Mouse (Mus musculus) embryonic facial prominence, embryonic 10.5 days (tissue): ENCODE measurements around the gene Tmem201. TPM values are rescaled to one million over a fixed set of nuclear protein-coding genes. Genes with fewer than 3 reads are reported as not detected.

Experiments used
- DNase-seq: peaks from one replicate; pipeline ENCODE4 v3.0.0-alpha.2; 2017; ENCODE audit warnings: low spot score
- H3K27ac ChIP-seq: fragments of 300-500 bp; sonication (generic); replicated peaks from 2 replicates; pipeline ENCODE4 v1.5.1; 2016; ENCODE audit warnings: mild to moderate bottlenecking
- H3K27me3 ChIP-seq: fragments of 300-500 bp; sonication (generic); replicated peaks from 2 replicates; pipeline ENCODE4 v1.6.1; 2016; ENCODE audit warnings: low read depth, mild to moderate bottlenecking; ENCODE audit not compliant: poor library complexity, severe bottlenecking
- H3K36me3 ChIP-seq: fragments of 300-500 bp; sonication (generic); replicated peaks from 2 replicates; pipeline ENCODE4 v1.6.1; 2016; ENCODE audit warnings: mild to moderate bottlenecking, moderate library complexity
- H3K4me1 ChIP-seq: fragments of 300-500 bp; sonication (generic); 2 replicates; pipeline ENCODE4 v1.6.1; 2016
- H3K4me3 ChIP-seq: fragments of 300-500 bp; sonication (generic); 2 replicates; pipeline ENCODE4 v1.5.1; 2016; ENCODE audit warnings: mild to moderate bottlenecking, moderate library complexity
- H3K9me3 ChIP-seq: fragments of 300-500 bp; sonication (generic); 2 replicates; pipeline ENCODE4 v1.6.1; 2016; ENCODE audit warnings: mild to moderate bottlenecking
- WGBS: fragments of 180-500 bp; shearing (Covaris S2); methylation state at CpG from one replicate; pipeline ENCODE4 v1.1.7; 2016; 5-methylcytosine and 5-hydroxymethylcytosine counted together
- polyA plus RNA-seq: library from polyadenylated mRNA; unstranded; fragments of >200 nt; fragmentation: Nextera tagmentation; extraction: Ambion mirVana; gene quantifications from 2 replicates; pipeline ENCODE4 v1.2.1, GENCODE M21; 2016

The Tmem201 gene
- polyA plus RNA-seq, 1 experiment from 2014 or later = 46.7 TPM

DNA sequence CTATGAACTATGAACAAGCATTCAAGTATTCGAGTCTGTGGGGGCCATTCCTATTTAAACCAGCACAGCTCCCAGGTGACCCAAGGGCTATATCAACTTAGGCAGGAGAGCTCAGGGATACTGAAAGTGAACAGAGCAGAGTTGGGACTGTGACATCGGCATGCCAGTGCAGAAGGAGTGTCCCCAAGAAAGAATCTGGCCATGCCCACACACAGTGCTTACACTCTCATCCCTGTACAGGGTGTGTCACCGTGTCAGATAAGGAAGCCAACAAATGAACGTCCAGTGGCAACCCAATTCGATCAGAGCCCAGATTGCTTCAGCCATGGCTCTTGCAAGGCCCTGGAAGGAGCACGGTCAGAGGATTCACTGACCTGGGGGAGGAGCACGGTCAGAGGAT, 32.5 kb downstream of the Tmem201 start:
- Histone ChIP-seq H3K9me3 (no peaks in the 10 kb centered on the region), H3K4me1 (peaks cover 13% of the 10 kb centered on the region), H3K27ac (no peak overlapping the region), H3K27me3 (peaks cover 7% of the 10 kb centered on the region), H3K36me3 (no peaks in the 10 kb centered on the region), H3K4me3 (no peak overlapping the region)
- WGBS = 72% methylated on average over 7 of the region's 7 CpGs
- DNase-seq = no peak

DNA sequence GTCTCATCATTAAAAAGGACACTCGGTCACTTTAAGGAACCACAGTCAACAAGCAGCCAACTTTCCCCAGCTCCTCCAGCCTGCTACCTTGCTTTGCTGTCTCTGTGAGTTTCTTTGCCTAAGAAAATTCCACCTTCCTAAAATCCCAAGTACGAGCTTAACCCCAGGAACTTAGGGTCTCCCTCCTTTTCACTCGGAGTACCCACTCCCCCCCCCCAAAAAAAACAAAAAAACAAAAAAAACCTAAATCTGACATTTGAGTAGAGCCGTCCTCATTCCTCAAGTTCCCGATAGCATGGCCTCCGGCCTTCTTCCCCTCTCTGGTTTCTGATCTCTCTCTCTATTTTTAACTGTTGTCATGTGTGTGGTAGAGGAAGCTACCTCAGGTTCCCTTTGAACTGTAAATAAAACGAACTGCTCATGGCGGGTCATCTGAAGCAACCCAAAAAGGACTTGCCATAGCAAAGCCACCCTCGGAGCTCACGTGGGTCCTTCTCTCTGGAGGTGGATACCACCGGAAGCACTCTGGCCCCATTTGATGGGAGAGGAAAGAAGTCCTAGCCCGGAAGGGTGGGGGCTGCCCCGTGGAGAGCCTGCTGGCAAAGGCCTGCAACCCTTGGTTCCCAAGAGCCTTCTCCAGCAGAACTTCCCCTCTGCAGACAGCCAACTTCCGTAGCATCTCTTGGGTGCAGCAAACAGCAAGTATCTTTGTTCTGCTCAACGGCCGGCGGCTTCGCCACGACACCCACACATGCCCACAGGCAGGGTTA, 35.4 kb downstream of the Tmem201 start, which contains the start of gene Pik3cd:
Pik3cd (minus strand) TSS at position 362 of the 770 bp plus-strand sequence.
- H3K27ac ChIP-seq = no peak within 1 kb of the TSS
- no peaks in the 10 kb centered on the region for H3K36me3 ChIP-seq
- H3K4me3 ChIP-seq = no peak within 1 kb of the TSS
- H3K4me1 ChIP-seq = peaks cover 26% of the 10 kb centered on the region
- WGBS = 64% methylated on average over 19 of the region's 19 CpGs
- H3K9me3 ChIP-seq = no peaks in the 10 kb centered on the region
- peaks cover 36% of the 10 kb centered on the region for H3K27me3 ChIP-seq
- DNase-seq = no peak

DNA sequence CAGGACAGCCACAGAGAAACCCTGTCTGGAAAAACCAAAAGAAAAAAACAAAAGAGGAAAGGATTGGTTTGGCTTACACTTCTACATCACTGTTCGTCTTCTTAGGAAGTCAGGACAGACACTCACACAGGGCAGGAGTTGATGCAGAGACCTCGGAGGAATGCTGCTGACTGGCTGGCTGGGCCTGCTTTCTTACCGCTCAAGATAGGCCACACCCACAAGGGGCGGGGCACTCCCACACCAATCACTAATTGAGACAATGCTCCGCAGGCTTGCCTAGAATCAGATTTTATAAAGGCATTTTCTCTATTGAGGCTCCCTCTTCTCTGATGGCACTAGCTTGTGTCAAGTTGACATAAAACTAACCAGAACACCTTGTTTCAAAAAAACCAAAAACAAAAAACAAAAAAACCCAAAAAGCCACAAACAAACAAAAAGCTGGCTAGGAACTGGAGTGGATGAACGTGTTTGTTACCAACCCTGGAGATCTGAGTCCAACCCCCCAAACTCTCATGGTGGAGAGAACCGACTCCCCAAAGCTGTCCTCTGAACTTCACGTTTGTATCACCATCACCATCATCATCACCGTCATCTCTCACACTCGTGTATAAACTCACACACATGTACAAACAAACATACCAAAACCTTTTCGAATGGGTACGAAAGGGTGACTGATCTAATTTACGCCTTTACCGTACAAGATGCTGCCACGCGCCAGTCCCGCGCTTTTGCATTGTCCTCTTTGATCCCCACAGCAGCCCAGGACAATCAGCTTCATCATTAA, 36.2 kb downstream of the Tmem201 start:
- 63% methylated on average over 18 of the region's 18 CpGs for WGBS
- Histone ChIP-seq H3K36me3 (no peaks in the 10 kb centered on the region), H3K4me1 (peaks cover 33% of the 10 kb centered on the region), H3K27ac (no peak overlapping the region), H3K9me3 (no peaks in the 10 kb centered on the region), H3K27me3 (peaks cover 44% of the 10 kb centered on the region), H3K4me3 (no peak overlapping the region)
- DNase-seq = peak; percentile 61

DNA sequence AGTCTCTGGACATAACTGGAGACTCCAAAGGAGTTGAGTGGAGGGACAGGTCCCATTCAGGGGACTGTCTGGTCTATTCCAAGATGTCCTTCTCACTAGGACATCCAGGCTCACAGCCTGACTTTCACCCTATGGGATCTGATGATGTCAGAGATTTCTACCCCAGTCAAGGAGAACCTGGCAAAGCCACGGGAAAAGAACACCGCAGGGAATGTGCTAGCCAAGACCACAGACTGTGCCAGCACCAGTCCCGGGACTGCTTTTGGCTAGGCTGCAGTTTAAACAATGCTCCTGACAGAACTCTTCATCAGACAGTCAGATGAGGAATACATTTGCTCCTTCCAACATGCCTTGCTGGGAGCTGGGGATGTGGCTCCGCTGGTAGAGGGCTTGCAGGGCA, 37.9 kb downstream of the Tmem201 start:
- no peak overlapping the region for H3K27ac ChIP-seq
- H3K27me3 ChIP-seq = peaks cover 58% of the 10 kb centered on the region
- DNase-seq = no peak
- no peaks in the 10 kb centered on the region for H3K36me3 ChIP-seq
- no peak overlapping the region for H3K4me3 ChIP-seq
- H3K9me3 ChIP-seq = no peaks in the 10 kb centered on the region
- 89% methylated on average over 4 of the region's 4 CpGs for WGBS
- peaks cover 40% of the 10 kb centered on the region for H3K4me1 ChIP-seq

DNA sequence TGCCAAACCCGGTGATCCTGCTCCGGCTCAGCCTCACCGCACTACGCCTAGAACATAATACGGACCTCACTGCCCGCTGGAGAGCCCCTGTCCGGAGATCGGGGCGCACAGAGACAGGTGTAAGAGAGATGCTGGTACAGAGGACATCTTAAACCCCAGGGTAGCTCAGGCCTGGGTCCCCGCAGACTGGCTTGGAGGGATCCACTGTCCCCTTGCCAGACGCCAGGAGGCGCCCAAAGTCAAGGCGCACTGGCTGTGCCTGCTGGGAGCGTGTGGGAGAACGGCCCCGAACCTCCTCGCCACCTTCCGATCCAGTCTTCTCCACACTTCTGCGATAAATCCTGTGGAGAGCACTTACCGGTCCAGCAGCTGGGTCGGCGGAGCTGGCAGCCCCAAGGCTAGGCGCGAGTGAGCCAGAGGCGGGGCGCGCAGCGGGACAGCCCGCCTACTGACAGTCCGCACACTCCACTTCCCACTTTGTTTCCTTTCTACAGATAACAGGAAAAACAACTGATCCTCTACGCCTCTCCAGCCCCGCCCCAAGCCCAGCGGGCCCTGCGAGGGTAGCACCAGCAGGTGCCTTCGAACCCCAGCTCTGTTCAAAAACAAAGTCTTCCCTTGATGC, 39.5 kb downstream of the Tmem201 start:
- H3K27me3 ChIP-seq = peaks cover 58% of the 10 kb centered on the region
- H3K9me3 ChIP-seq = no peaks in the 10 kb centered on the region
- H3K4me1 ChIP-seq = peaks cover 45% of the 10 kb centered on the region
- peak overlapping the region; percentile 66 for H3K4me3 ChIP-seq
- DNase-seq = peak; percentile 78
- no peaks in the 10 kb centered on the region for H3K36me3 ChIP-seq
- H3K27ac ChIP-seq = peak overlapping the region; percentile 72
- WGBS = under 1% methylated on average over 35 of the region's 35 CpGs

DNA sequence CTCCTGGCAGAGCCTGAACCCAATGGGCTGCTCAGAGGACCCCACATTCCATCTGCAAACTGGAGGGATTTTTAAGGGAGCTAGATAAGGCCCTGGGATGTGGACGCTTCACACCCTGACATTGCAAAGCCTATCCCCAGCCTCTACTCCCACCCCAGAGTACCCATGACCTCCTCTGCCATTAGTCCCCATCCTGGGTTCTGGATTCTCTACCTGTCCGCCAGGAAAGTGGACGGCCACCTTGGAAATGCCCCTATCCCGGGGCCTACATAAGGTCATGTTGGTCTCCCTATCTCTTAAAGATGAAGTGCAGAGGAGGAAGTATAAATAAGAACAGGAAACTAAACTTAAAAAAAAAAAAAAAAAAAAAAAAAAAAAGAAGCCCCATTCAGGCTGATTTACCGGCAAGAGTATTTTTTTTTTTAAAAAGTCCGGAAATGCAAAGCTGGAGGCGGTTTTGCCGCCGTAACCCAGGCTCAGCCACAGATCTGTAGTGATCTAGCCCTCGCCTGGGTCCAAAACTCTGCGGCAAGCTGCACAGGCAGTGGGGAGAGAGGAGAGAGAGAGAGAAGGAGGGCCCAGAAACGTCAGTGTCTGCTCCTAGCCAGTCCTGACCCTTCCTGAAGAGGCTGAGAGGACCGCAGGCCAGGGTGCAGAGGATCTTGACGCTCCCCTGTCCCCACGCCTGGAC, 40.2 kb downstream of the Tmem201 start:
- peaks cover 58% of the 10 kb centered on the region for H3K27me3 ChIP-seq
- no peaks in the 10 kb centered on the region for H3K9me3 ChIP-seq
- H3K36me3 ChIP-seq = no peaks in the 10 kb centered on the region
- DNase-seq = no peak
- 20% methylated on average over 15 of the region's 15 CpGs for WGBS
- peak overlapping the region; percentile 72 for H3K27ac ChIP-seq
- peaks cover 42% of the 10 kb centered on the region for H3K4me1 ChIP-seq
- peak overlapping the region; percentile 66 for H3K4me3 ChIP-seq

DNA sequence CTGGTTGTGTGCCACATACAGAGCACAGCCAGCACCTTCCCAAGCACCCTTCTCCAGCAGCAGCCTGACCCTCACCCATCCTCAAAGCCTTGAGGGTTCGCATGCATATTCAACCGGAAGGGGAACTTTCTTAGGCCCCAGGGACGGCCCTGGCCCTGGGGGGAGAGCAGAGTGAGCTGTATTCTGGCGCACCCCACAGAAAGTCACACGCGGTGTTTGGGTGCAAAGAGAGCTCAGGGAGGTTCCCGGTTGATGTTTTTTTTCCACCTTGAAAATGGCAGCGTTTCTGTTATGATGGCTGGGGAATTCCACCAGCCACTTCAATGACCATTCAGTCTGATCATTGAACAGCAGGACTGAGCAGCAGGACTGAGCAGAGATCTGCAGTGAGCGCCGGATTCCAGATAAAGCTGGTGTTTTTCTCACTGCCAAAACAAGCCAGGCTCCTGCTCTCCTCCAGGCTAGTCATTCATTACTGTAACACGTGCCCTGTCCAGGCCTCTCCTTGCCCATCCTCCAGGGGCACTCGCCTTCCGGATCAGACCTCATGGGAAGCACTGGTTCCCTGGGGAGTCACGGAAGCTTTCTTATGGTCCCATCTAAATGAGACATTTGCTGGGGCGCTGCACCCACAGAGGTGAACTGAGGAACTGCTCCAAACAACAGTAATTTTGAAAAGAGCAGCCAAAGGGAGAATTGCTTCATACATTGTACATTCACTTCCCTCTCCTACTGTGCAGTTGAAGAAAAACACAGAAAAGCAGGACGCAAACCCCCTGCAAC, 41.5 kb downstream of the Tmem201 start:
- no peak for DNase-seq
- H3K36me3 ChIP-seq = no peaks in the 10 kb centered on the region
- H3K9me3 ChIP-seq = no peaks in the 10 kb centered on the region
- peaks cover 58% of the 10 kb centered on the region for H3K27me3 ChIP-seq
- peaks cover 41% of the 10 kb centered on the region for H3K4me1 ChIP-seq
- 30% methylated on average over 16 of the region's 16 CpGs for WGBS
- no peak overlapping the region for H3K4me3 ChIP-seq
- no peak overlapping the region for H3K27ac ChIP-seq

DNA sequence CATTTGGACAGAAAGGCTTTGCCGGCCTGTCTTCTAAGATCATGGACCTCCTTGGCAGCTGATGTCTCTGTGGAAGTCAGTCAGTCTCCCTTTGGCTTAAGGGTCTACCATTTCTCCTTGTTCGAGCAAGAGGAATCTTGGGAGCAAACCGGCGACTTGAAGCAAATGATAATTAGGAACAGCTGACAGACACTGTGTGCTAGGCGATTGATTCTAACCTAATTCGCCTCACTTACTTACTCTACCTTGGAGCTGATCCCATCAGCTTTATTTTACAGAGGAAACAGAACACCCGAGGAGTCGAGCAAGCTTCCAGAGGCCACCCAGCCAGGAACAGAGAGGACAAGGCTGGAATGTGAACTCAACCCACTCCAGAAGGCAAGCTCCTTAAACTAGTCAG, 46.5 kb downstream of the Tmem201 start:
- no peaks in the 10 kb centered on the region for H3K9me3 ChIP-seq
- H3K4me3 ChIP-seq = no peak overlapping the region
- no peak for DNase-seq
- H3K36me3 ChIP-seq = no peaks in the 10 kb centered on the region
- 38% methylated on average over 8 of the region's 8 CpGs for WGBS
- H3K27ac ChIP-seq = 0 out of 2 replicates have a peak overlapping the region, but pooled peaks have one; percentile 16
- peaks cover 11% of the 10 kb centered on the region for H3K27me3 ChIP-seq
- peaks cover 30% of the 10 kb centered on the region for H3K4me1 ChIP-seq

DNA sequence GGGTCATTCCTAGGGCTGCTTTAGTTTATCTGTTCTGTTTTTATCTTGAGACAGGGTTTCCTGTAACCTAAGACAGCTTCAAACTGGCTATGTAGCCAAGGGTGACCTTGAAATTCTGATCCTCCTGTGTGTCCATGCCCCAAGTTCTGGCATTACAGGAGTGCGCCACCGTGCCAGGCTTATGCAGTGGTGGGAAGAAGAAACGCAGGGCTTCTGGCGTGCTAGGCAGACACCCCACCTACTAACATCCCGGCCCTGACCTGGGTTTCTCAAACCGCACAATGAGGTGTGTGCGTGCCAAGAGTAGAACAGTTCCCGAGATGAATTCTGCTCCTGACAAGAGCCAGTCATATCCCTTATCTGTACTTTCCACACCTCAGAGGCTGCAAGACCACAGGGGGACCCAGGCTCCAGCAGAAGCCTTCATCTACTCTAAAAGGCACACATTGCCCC, 47.0 kb downstream of the Tmem201 start:
- 0 out of 2 replicates have a peak overlapping the region, but pooled peaks have one; percentile 16 for H3K27ac ChIP-seq
- no peak for DNase-seq
- no peaks in the 10 kb centered on the region for H3K9me3 ChIP-seq
- H3K4me1 ChIP-seq = peaks cover 26% of the 10 kb centered on the region
- H3K36me3 ChIP-seq = no peaks in the 10 kb centered on the region
- H3K4me3 ChIP-seq = no peak overlapping the region
- WGBS = 87% methylated on average over 8 of the region's 8 CpGs
- peaks cover 6% of the 10 kb centered on the region for H3K27me3 ChIP-seq

DNA sequence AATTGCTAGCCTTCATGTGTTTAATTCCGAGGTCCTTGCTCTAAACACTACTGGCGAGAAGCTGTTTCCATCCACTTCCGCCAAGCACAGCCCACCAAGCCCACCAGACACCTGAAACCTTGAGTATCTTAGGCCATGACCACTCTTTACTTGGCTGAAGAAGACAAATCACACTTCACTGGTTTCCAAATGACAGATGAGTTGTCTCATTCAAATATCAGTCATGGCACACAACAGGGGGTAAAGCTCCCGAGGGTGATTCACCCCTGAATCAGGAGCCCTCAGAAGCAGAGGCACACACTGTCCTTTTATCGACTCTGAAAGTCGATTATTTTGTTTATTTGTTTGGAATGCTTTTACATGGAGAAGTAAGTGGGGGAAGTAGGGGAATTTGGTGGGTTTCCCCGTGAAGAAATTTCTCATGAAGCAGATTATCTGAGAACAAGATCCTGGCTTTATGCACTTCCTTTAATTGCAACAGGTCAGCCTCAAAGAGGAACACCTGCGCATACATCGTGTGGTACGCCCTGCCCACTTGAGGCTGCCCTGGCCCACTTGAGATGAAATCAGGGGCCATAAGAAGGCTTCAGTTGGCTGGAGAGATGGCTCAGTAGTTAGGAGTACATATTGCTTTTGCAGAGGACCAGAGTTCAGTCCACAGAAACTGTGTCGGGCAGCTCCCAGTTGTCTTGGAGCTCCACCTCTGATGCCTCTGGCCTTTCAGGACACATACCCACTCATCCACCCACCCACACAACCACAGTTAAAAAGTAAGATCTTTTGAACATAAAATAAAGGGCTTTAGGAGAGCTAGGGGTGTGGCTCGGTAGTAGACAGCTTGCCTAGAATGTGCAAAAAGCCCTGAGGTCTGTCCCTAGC, 47.8 kb downstream of the Tmem201 start:
- Histone ChIP-seq H3K9me3 (no peaks in the 10 kb centered on the region), H3K4me3 (no peak overlapping the region), H3K27ac (no peak overlapping the region), H3K36me3 (no peaks in the 10 kb centered on the region), H3K4me1 (peaks cover 26% of the 10 kb centered on the region), H3K27me3 (no peaks in the 10 kb centered on the region; the same call in 1 of the 2 replicates)
- no peak for DNase-seq
- 84% methylated on average over 12 of the region's 12 CpGs for WGBS

DNA sequence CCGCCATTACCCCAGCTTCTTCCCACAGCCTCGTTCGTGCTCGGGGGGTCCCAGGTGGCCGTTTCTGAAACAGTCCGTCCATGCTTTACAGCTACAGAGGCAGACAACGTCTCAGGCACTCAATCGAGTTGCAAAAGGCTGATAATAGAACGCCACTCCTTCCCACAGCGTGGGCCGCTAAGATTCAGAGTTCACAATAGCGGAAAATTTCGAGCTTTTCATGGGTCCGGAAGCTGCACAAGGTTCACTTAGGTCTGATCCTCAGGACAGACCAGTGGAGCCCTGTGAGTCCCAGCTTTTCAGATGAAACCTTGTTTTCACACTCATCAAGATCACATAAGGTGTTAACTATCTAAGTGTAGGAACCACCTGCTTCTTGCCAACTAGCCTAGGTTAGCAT, 49.0 kb downstream of the Tmem201 start:
- Histone ChIP-seq H3K4me3 (no peak overlapping the region), H3K27me3 (peaks cover 6% of the 10 kb centered on the region; the same call in 1 of the 2 replicates), H3K4me1 (peaks cover 32% of the 10 kb centered on the region), H3K9me3 (no peaks in the 10 kb centered on the region), H3K27ac (no peak overlapping the region), H3K36me3 (no peaks in the 10 kb centered on the region)
- DNase-seq = no peak
- 89% methylated on average over 14 of the region's 14 CpGs for WGBS
